Mouse (Mus musculus): Measurements from ENCODE around the gene Ldha. TPM values are rescaled to one million over a fixed set of nuclear protein-coding genes. Genes with fewer than 3 reads are reported as not detected.

Gene Ldha
- polyA plus RNA-seq, 1 experiment from 2014 or later = 1,347 TPM

DNA sequence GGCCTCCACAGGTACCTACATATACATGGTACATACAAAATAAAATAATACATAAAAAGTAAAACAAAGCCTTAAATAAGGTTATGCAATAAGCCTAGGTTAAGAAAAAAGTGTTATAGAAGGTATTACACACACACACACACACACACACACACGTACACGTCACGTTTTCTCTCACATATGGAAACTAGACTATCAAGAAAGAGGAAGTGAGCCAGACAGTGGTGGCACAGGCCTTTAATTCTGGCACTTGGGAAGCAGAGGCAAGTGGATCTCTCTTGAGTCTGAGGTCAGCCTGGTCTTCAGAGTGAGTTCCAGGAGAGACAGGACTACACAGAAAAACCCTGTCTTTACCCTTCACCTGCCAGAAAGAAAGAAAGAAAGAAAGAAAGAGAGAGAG is 54.2 kb downstream of the Ldha start:
- H3K4me3 ChIP-seq = no peak overlapping the region
- no peak overlapping the region for H3K27ac ChIP-seq
- 92% methylated on average over 3 of the region's 3 CpGs for WGBS
- H3K9me3 ChIP-seq = no peaks in the 10 kb centered on the region
- no peak overlapping the region for H3K9ac ChIP-seq
- H3K27me3 ChIP-seq = no peaks in the 10 kb centered on the region
- peaks cover 90% of the 10 kb centered on the region for H3K36me3 ChIP-seq
- no peak for ATAC-seq (ENCODE audit: insufficient number of reproducible peaks, insufficient read depth, low FRiP score, low TSS enrichment, low read depth)
- H3K4me1 ChIP-seq = no peaks in the 10 kb centered on the region
- H3K4me2 ChIP-seq = no peak overlapping the region

- no peak overlapping the region for H3K4me2 ChIP-seq
- no peaks in the 10 kb centered on the region for H3K9me3 ChIP-seq
These were observed 58.1 kb downstream of the Ldha start for GRCm38 (mm10) chr7:46899343-46899742.

More at GRCm38 (mm10) chr7:46899343-46899742, 58.1 kb downstream of the Ldha start:
- no peak overlapping the region for H3K9ac ChIP-seq
- H3K4me3 ChIP-seq = no peak overlapping the region
- ATAC-seq (ENCODE audit: insufficient number of reproducible peaks, insufficient read depth, low FRiP score, low TSS enrichment, low read depth) = no peak
- no peak overlapping the region for H3K27ac ChIP-seq
- no peaks in the 10 kb centered on the region for H3K4me1 ChIP-seq
- H3K36me3 ChIP-seq = peaks cover 87% of the 10 kb centered on the region
- 90% methylated on average over 3 of the region's 3 CpGs for WGBS
- H3K27me3 ChIP-seq = no peaks in the 10 kb centered on the region

Other genes with a start within 250 kb of the Ldha start
- gene Sergef, start 201.7 kb upstream of the Ldha start, polyA plus RNA-seq (2015; fragmentation: Nextera tagmentation; extraction: Ambion mirVana) = 15.4 and 17.1 TPM in 2 replicates
- gene Tph1, start 168.9 kb upstream of the Ldha start, polyA plus RNA-seq (2015; fragmentation: Nextera tagmentation; extraction: Ambion mirVana) = 0.25 and 0.34 TPM in 2 replicates
- 33.3 and 35.8 TPM in 2 replicates for gene Saal1, start 130.8 kb upstream of the Ldha start, polyA plus RNA-seq (2015; fragmentation: Nextera tagmentation; extraction: Ambion mirVana)
- 0.11 and 0.13 TPM in 2 replicates for gene Saa3, start 125.8 kb upstream of the Ldha start, polyA plus RNA-seq (2015; fragmentation: Nextera tagmentation; extraction: Ambion mirVana)
- 0.21 TPM in 1 of 2 replicates, not detected in the other for gene Saa4, start 108.9 kb upstream of the Ldha start, polyA plus RNA-seq (2015; fragmentation: Nextera tagmentation; extraction: Ambion mirVana)
- 0.78 TPM in 1 of 2 replicates, not detected in the other for gene Saa1, start 98.5 kb upstream of the Ldha start, polyA plus RNA-seq (2015; fragmentation: Nextera tagmentation; extraction: Ambion mirVana)
- gene Saa2, start 89.7 kb upstream of the Ldha start, polyA plus RNA-seq (2015; fragmentation: Nextera tagmentation; extraction: Ambion mirVana) = not detected in 2 replicates
- 25.0 and 25.7 TPM in 2 replicates for gene Hps5, start 45.4 kb upstream of the Ldha start, polyA plus RNA-seq (2015; fragmentation: Nextera tagmentation; extraction: Ambion mirVana)
- 50.8 and 53.6 TPM in 2 replicates for gene Gtf2h1, start 45.4 kb upstream of the Ldha start, polyA plus RNA-seq (2015; fragmentation: Nextera tagmentation; extraction: Ambion mirVana)
- gene Ldhc, start 19.7 kb downstream of the Ldha start, polyA plus RNA-seq (2015; fragmentation: Nextera tagmentation; extraction: Ambion mirVana) = not detected in 2 replicates
- 198 TPM in 2 replicates for gene Tsg101, start 78.5 kb downstream of the Ldha start, polyA plus RNA-seq (2015; fragmentation: Nextera tagmentation; extraction: Ambion mirVana)
- 10.3 and 11.2 TPM in 2 replicates for gene Uevld, start 117.1 kb downstream of the Ldha start, polyA plus RNA-seq (2015; fragmentation: Nextera tagmentation; extraction: Ambion mirVana)
- not detected in 2 replicates for gene Gm9999, start 142.1 kb downstream of the Ldha start, polyA plus RNA-seq (2015; fragmentation: Nextera tagmentation; extraction: Ambion mirVana)
- gene Spty2d1, start 166.9 kb downstream of the Ldha start, polyA plus RNA-seq (2015; fragmentation: Nextera tagmentation; extraction: Ambion mirVana) = 18.8 and 20.0 TPM in 2 replicates
- 17.4 and 18.9 TPM in 2 replicates for gene Tmem86a, start 209.1 kb downstream of the Ldha start, polyA plus RNA-seq (2015; fragmentation: Nextera tagmentation; extraction: Ambion mirVana)

All from embryonic facial prominence, embryonic 13.5 days (tissue).